Mouse (Mus musculus) small intestine, adult 2 months (tissue): ENCODE measurements at regions not wholly inside any gene's neighbourhood (a gene's known extent, or its start where the extent isn't known, plus 50 kb on each side); places are given as distances from the start of the nearest gene placed in this dataset.

Experiments
- CTCF ChIP-seq: fragments of 200-500 bp; IDR thresholded peaks from 2 replicates; pipeline ENCODE4 v1.5.1; 2012; ENCODE audit warnings: low read depth, mild to moderate bottlenecking, control low read depth, inconsistent platforms, low read length, moderate library complexity, mixed read lengths; ENCODE audit not compliant: insufficient replicate concordance, insufficient read length; ENCODE audit errors: extremely low read depth
- POLR2A ChIP-seq: fragments of 200-500 bp; IDR thresholded peaks from 2 replicates; pipeline ENCODE4 v1.6.1; 2012; ENCODE audit warnings: low read depth, mild to moderate bottlenecking, control low read depth, inconsistent platforms, low read length, moderate library complexity

DNA sequence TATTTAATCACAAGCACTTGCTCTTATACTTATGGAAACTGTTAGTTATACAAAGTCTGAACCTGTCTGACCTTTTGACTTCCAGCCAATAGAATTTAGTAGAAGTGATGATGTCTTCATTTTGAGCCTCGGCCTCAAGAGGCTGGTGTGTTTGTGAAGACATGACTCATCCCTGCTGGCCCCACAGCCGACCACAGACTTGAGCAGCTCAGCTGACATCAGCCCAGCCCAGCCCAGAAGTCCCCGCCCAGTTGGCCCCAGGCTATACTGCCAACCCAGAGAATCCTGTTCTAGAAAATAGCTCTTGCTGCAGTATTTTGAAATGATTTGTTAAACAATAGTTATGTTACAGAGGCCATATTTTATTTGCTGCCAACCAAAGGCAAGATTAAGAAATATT, 177.5 kb downstream of the 1700064H15Rik start:
- TF ChIP-seq POLR2A (no peak), CTCF (no peak)
